Mouse (Mus musculus) kidney, postnatal 0 days (tissue): Measurements from ENCODE around the gene Eri3. TPM values are rescaled to one million over a fixed set of nuclear protein-coding genes. Genes with fewer than 3 reads are reported as not detected.

ENCODE experiments used
- ATAC-seq: fragments of 200-750 bp; cut with Nextera tagmentation; replicated peaks from 2 replicates; pipeline ENCODE4 v1.8.0; 2017; ENCODE audit warnings: low read depth, moderate number of reproducible peaks, moderate TSS enrichment, moderate library complexity; ENCODE audit not compliant: low FRiP score
- DNase-seq: peaks from one replicate; pipeline ENCODE4 v3.0.0-alpha.2; 2016; ENCODE audit warnings: low spot score
- H3K27ac ChIP-seq: fragments of 300-500 bp; sonication (generic); 2 replicates; pipeline ENCODE4 v1.5.1; 2014; ENCODE audit warnings: mild to moderate bottlenecking
- H3K27me3 ChIP-seq: fragments of 300-500 bp; sonication (generic); 2 replicates; pipeline ENCODE4 v1.6.1; 2014; ENCODE audit warnings: low read length, mixed read lengths; ENCODE audit not compliant: insufficient read depth
- H3K36me3 ChIP-seq: fragments of 300-500 bp; sonication (generic); 2 replicates; pipeline ENCODE4 v1.6.1; 2014; ENCODE audit warnings: low read length, mixed read lengths; ENCODE audit not compliant: insufficient read depth
- H3K4me1 ChIP-seq: fragments of 300-500 bp; sonication (generic); replicated peaks from 2 replicates; pipeline ENCODE4 v1.6.1; 2014; ENCODE audit warnings: antibody characterized with exemption, low read length, mixed read lengths; ENCODE audit not compliant: insufficient read depth
- H3K4me2 ChIP-seq: fragments of 300-500 bp; sonication (generic); 2 replicates; pipeline ENCODE4 v1.6.1; 2014; ENCODE audit warnings: mild to moderate bottlenecking, low read length, moderate library complexity, mixed read lengths
- H3K4me3 ChIP-seq: fragments of 300-500 bp; sonication (generic); replicated peaks from 2 replicates; pipeline ENCODE4 v1.5.1; 2014; ENCODE audit warnings: low read depth, low read length
- H3K9ac ChIP-seq: fragments of 300-500 bp; sonication (generic); 2 replicates; pipeline ENCODE4 v1.6.1; 2014; ENCODE audit warnings: low read depth, low read length
- H3K9me3 ChIP-seq: fragments of 300-500 bp; sonication (generic); replicated peaks from 2 replicates; pipeline ENCODE4 v1.6.1; 2016; ENCODE audit warnings: low read length, inconsistent platforms, mixed read lengths
- CTCF ChIP-seq: IDR thresholded peaks from 2 replicates; pipeline ENCODE4 v1.5.1; 2016; ENCODE audit warnings: antibody characterized with exemption, low read depth, mild to moderate bottlenecking, moderate library complexity
- WGBS: fragments of 180-500 bp; shearing (Covaris S2); extraction: QIAGEN DNeasy Blood & Tissue Kit; methylation state at CpG from one replicate; pipeline ENCODE4 v1.1.7; 2014; 5-methylcytosine and 5-hydroxymethylcytosine counted together
- polyA plus RNA-seq: library from polyadenylated mRNA; unstranded; fragments of >200 nt; fragmentation: Nextera tagmentation; extraction: Ambion mirVana; gene quantifications from 2 replicates; pipeline ENCODE4 v1.2.1, GENCODE M21; 2015

Eri3 gene
- polyA plus RNA-seq, 1 experiment from 2014 or later = 114 TPM

GRCm38 (mm10) chr4:117669874-117670273 lies 119.7 kb downstream of the Eri3 start:
- no peak overlapping the region for H3K9ac ChIP-seq
- H3K4me2 ChIP-seq = no peak overlapping the region

GRCm38 (mm10) chr4:117672042-117672441 lies 121.9 kb downstream of the Eri3 start:
- H3K36me3 ChIP-seq = peaks cover 33% of the 10 kb centered on the region
- H3K9ac ChIP-seq = no peak overlapping the region
- WGBS = 28% methylated on average over 9 of the region's 9 CpGs
- no peak overlapping the region for H3K27ac ChIP-seq
- no peaks in the 10 kb centered on the region for H3K27me3 ChIP-seq
- H3K4me3 ChIP-seq = no peak overlapping the region
- peak; percentile 32 for DNase-seq
- no peaks in the 10 kb centered on the region for H3K4me1 ChIP-seq
- peak; percentile 29; the same call in 1 of the 2 replicates for ATAC-seq
- no peak for TF ChIP-seq CTCF
- H3K9me3 ChIP-seq = no peaks in the 10 kb centered on the region
- H3K4me2 ChIP-seq = no peak overlapping the region

More at GRCm38 (mm10) chr4:117669874-117670273, 119.7 kb downstream of the Eri3 start:
- WGBS = 82% methylated on average over 7 of the region's 7 CpGs
- DNase-seq (no peak), ATAC-seq (no peak)
- Histone ChIP-seq H3K27me3 (no peaks in the 10 kb centered on the region), H3K4me3 (no peak overlapping the region), H3K36me3 (peaks cover 15% of the 10 kb centered on the region), H3K27ac (no peak overlapping the region), H3K4me1 (no peaks in the 10 kb centered on the region), H3K9me3 (no peaks in the 10 kb centered on the region)
- no peak for TF ChIP-seq CTCF

GRCm38 (mm10) chr4:117673901-117674300 lies 123.7 kb downstream of the Eri3 start:
- H3K27me3 ChIP-seq = no peaks in the 10 kb centered on the region
- 81% methylated on average over 3 of the region's 3 CpGs for WGBS
- ATAC-seq (no peak), DNase-seq (no peak)
- no peak overlapping the region for H3K4me2 ChIP-seq
- no peak overlapping the region for H3K9ac ChIP-seq
- H3K27ac ChIP-seq = no peak overlapping the region
- TF ChIP-seq CTCF = no peak
- no peaks in the 10 kb centered on the region for H3K4me1 ChIP-seq
- H3K9me3 ChIP-seq = no peaks in the 10 kb centered on the region
- H3K4me3 ChIP-seq = no peak overlapping the region
- H3K36me3 ChIP-seq = peaks cover 43% of the 10 kb centered on the region

- H3K9me3 ChIP-seq = no peaks in the 10 kb centered on the region
- H3K4me2 ChIP-seq = no peak overlapping the region
- H3K9ac ChIP-seq = no peak overlapping the region
- peak; percentile 90 for TF ChIP-seq CTCF
- H3K4me1 ChIP-seq = peaks cover 5% of the 10 kb centered on the region; the same call in 1 of the 2 replicates
- no peak overlapping the region for H3K4me3 ChIP-seq
- H3K27ac ChIP-seq = no peak overlapping the region
- peaks cover 59% of the 10 kb centered on the region for H3K36me3 ChIP-seq
- ATAC-seq (no peak), DNase-seq (peak; percentile 87)
- 16% methylated on average over 3 of the region's 3 CpGs for WGBS
- H3K27me3 ChIP-seq = no peaks in the 10 kb centered on the region
These were observed 126.7 kb downstream of the Eri3 start for GRCm38 (mm10) chr4:117676903-117677302.

GRCm38 (mm10) chr4:117680963-117681362 lies 130.8 kb downstream of the Eri3 start:
- Histone ChIP-seq H3K9me3 (no peaks in the 10 kb centered on the region), H3K36me3 (peaks cover 33% of the 10 kb centered on the region), H3K27me3 (no peaks in the 10 kb centered on the region), H3K4me2 (peak overlapping the region; percentile 92), H3K4me1 (peaks cover 5% of the 10 kb centered on the region; the same call in 1 of the 2 replicates), H3K9ac (peak overlapping the region; percentile 86; the same call in 1 of the 2 replicates), H3K27ac (no peak overlapping the region), H3K4me3 (peak overlapping the region; percentile 95)
- ATAC-seq = no peak
- WGBS = 74% methylated on average over 6 of the region's 6 CpGs
- TF ChIP-seq CTCF = no peak; the same call in 1 of the 2 replicates
- DNase-seq = no peak

- under 1% methylated on average over 33 of the region's 33 CpGs for WGBS
These were observed 131.8 kb downstream of the Eri3 start, which contains the start of gene Dmap1 for GRCm38 (mm10) chr4:117681931-117682461. Dmap1 (minus strand) TSS chr4:117682273.

More at GRCm38 (mm10) chr4:117681931-117682461, 131.8 kb downstream of the Eri3 start, which contains the start of gene Dmap1:
- peak within 1 kb of the TSS; percentile 92 for H3K4me2 ChIP-seq
- 0 out of 2 replicates have a peak, but pooled peaks have one; percentile 6 for TF ChIP-seq CTCF
- peak within 1 kb of the TSS; percentile 95 for H3K4me3 ChIP-seq
- peaks cover 5% of the 10 kb centered on the region; the same call in 1 of the 2 replicates for H3K4me1 ChIP-seq
- peak; percentile 91 for DNase-seq
- H3K9ac ChIP-seq = peak within 1 kb of the TSS; percentile 86
- H3K27ac ChIP-seq = 0 out of 2 replicates have a peak within 1 kb of the TSS, but pooled peaks have one; percentile 1
- H3K27me3 ChIP-seq = no peaks in the 10 kb centered on the region
- no peaks in the 10 kb centered on the region for H3K9me3 ChIP-seq
- peak; percentile 81 for ATAC-seq
- H3K36me3 ChIP-seq = peaks cover 26% of the 10 kb centered on the region
